Mouse (Mus musculus) liver, postnatal 0 days (tissue): ENCODE results near the gene Cd63. TPM values are rescaled to one million over a fixed set of nuclear protein-coding genes. Genes with fewer than 3 reads are reported as not detected.

ENCODE experiments used
- ATAC-seq: fragments of 200-750 bp; cut with Nextera tagmentation; 2 replicates; pipeline ENCODE4 v1.8.0; 2017; ENCODE audit warnings: mild to moderate bottlenecking, moderate library complexity
- DNase-seq: peaks from one replicate; pipeline ENCODE4 v3.0.0-alpha.2; 2016
- H3K27ac ChIP-seq: fragments of 300-500 bp; sonication (generic); 2 replicates; pipeline ENCODE4 v1.5.1; 2014; ENCODE audit warnings: antibody characterized with exemption, moderate library complexity, mild to moderate bottlenecking, low read depth
- H3K27me3 ChIP-seq: fragments of 300-500 bp; sonication (generic); 2 replicates; pipeline ENCODE4 v1.6.1; 2014; ENCODE audit warnings: low read length, control low read depth, mixed read lengths; ENCODE audit not compliant: insufficient read depth
- H3K36me3 ChIP-seq: fragments of 300-500 bp; sonication (generic); replicated peaks from 2 replicates; pipeline ENCODE4 v1.6.1; 2014; ENCODE audit warnings: mild to moderate bottlenecking, control low read depth, low read length, moderate library complexity, mixed read lengths; ENCODE audit not compliant: insufficient read depth
- H3K4me1 ChIP-seq: fragments of 300-500 bp; sonication (generic); 2 replicates; pipeline ENCODE4 v1.6.1; 2014; ENCODE audit warnings: antibody characterized with exemption, mild to moderate bottlenecking, control low read depth; ENCODE audit not compliant: insufficient read depth
- H3K4me2 ChIP-seq: fragments of 300-500 bp; sonication (generic); 2 replicates; pipeline ENCODE4 v1.6.1; 2014; ENCODE audit warnings: low read depth, mild to moderate bottlenecking, low read length, moderate library complexity, mixed read lengths
- H3K4me3 ChIP-seq: fragments of 300-500 bp; sonication (generic); 2 replicates; pipeline ENCODE4 v1.5.1; 2014; ENCODE audit warnings: low read depth, low read length
- H3K9ac ChIP-seq: fragments of 300-500 bp; sonication (generic); replicated peaks from 2 replicates; pipeline ENCODE4 v1.6.1; 2014; ENCODE audit warnings: mild to moderate bottlenecking, moderate library complexity
- H3K9me3 ChIP-seq: fragments of 300-500 bp; sonication (generic); 2 replicates; pipeline ENCODE4 v1.6.1; 2016; ENCODE audit warnings: mild to moderate bottlenecking, control low read depth, low read length, mixed read lengths
- CTCF ChIP-seq: sonication (generic); IDR thresholded peaks from 2 replicates; pipeline ENCODE4 v1.5.1; 2016; ENCODE audit warnings: antibody characterized with exemption, low read depth
- EP300 ChIP-seq: IDR thresholded peaks from 2 replicates; pipeline ENCODE4 v1.6.1; 2016; ENCODE audit warnings: antibody characterized with exemption, low read depth, mild to moderate bottlenecking
- WGBS: fragments of 180-500 bp; shearing (Covaris S2); extraction: QIAGEN DNeasy Blood & Tissue Kit; methylation state at CpG from one replicate; pipeline ENCODE4 v1.1.7; 2014; ENCODE audit not compliant: insufficient replicate concordance; 5-methylcytosine and 5-hydroxymethylcytosine counted together
- polyA plus RNA-seq: library from polyadenylated mRNA; unstranded; fragments of >200 nt; fragmentation: Nextera tagmentation; extraction: Ambion mirVana; gene quantifications from 2 replicates; pipeline ENCODE4 v1.2.1, GENCODE M21; 2015

Gene Cd63
- polyA plus RNA-seq, 1 experiment from 2014 or later: 296 TPM

DNA sequence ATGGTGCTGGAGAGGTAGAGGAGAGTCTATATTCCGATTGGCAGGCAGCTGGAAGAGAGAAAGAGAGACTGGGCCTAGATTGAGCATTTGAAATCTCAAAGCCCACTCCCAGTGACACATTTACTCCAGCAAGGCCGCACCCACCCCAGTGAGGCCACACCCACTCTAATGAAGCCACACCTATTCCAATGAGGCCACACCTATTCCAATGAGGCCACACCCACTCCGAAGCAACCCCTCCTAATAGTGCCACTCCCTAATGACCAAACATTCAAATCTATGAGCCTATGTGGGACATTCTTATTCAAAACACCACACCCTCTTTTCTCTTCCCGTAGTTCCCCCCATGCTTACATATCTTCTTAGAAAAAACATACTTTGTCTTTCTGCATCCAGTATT, 46.7 kb downstream of the Cd63 start:
- Histone ChIP-seq H3K36me3 (no peaks in the 10 kb centered on the region), H3K9ac (no peak overlapping the region), H3K27ac (no peak overlapping the region), H3K4me1 (no peaks in the 10 kb centered on the region), H3K4me2 (no peak overlapping the region), H3K9me3 (no peaks in the 10 kb centered on the region), H3K27me3 (no peaks in the 10 kb centered on the region), H3K4me3 (no peak overlapping the region)
- ATAC-seq (no peak), DNase-seq (no peak)
- TF ChIP-seq CTCF: no peak
- no peak for TF ChIP-seq EP300
- 82% methylated on average over 4 of the region's 4 CpGs for WGBS

- Histone ChIP-seq H3K4me1 (no peaks in the 10 kb centered on the region), H3K27me3 (no peaks in the 10 kb centered on the region), H3K9me3 (no peaks in the 10 kb centered on the region), H3K36me3 (no peaks in the 10 kb centered on the region), H3K4me3 (no peak overlapping the region), H3K9ac (no peak overlapping the region), H3K27ac (no peak overlapping the region), H3K4me2 (no peak overlapping the region)
- TF ChIP-seq CTCF: no peak
- no peak for TF ChIP-seq EP300
- 52% methylated on average over 15 of the region's 16 CpGs for WGBS
- no peak for ATAC-seq
- no peak for DNase-seq
These were observed 49.6 kb downstream of the Cd63 start for GRCm38 (mm10) chr10:128950208-128950887.

DNA sequence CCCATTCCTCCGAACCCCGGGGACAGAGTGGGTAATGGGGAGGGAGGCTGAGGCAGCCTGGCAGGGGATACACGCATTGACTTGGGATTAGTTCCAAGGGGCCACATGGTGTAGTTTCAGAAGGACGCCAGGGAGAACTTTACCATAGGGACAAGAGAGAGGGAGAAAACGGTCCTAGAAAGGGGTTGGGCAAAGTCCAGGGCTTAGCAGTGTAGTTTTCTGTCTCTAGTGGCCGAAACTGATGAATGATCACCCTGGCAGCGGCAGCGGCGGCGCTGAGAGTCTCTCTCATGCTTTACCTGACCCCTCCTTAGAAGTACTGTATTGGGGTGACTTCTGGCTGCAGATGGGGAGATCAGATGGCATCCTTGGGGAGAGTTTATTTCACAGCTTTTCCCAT, 57.6 kb downstream of the Cd63 start:
- H3K9me3 ChIP-seq: no peaks in the 10 kb centered on the region
- no peak overlapping the region for H3K27ac ChIP-seq
- TF ChIP-seq EP300: no peak
- no peak for TF ChIP-seq CTCF
- no peak overlapping the region for H3K9ac ChIP-seq
- DNase-seq (no peak), ATAC-seq (no peak)
- no peak overlapping the region for H3K4me3 ChIP-seq
- H3K4me2 ChIP-seq: no peak overlapping the region
- H3K36me3 ChIP-seq: no peaks in the 10 kb centered on the region
- WGBS: 67% methylated on average over 10 of the region's 10 CpGs
- peaks cover 10% of the 10 kb centered on the region for H3K27me3 ChIP-seq
- H3K4me1 ChIP-seq: peaks cover 6% of the 10 kb centered on the region

DNA sequence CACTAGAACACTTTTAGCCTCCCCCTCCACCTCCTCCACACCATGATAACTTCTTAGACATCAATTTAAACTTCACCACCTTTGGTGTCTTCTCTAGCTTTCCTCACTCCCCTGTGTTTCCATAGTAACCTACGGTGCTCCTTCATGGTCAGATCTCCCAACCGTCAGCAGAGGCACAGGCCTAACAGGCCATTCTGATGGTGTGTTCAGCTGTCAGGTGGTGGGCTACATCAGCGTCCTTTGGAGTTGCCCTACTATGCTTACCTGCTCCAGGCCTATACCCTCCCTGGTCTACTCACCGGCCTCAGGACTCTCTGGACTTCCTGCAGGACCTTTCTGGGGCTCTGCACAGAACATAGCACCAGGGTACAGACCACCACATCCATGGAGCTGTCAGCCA, 59.4 kb downstream of the Cd63 start:
- no peak overlapping the region for H3K9ac ChIP-seq
- peaks cover 10% of the 10 kb centered on the region for H3K27me3 ChIP-seq
- no peak for DNase-seq
- H3K4me3 ChIP-seq: no peak overlapping the region
- H3K4me2 ChIP-seq: no peak overlapping the region
- H3K27ac ChIP-seq: no peak overlapping the region
- no peaks in the 10 kb centered on the region for H3K36me3 ChIP-seq
- 79% methylated on average over 4 of the region's 4 CpGs for WGBS
- TF ChIP-seq CTCF (no peak), EP300 (no peak)
- H3K4me1 ChIP-seq: peaks cover 6% of the 10 kb centered on the region
- no peaks in the 10 kb centered on the region for H3K9me3 ChIP-seq
- ATAC-seq: no peak

DNA sequence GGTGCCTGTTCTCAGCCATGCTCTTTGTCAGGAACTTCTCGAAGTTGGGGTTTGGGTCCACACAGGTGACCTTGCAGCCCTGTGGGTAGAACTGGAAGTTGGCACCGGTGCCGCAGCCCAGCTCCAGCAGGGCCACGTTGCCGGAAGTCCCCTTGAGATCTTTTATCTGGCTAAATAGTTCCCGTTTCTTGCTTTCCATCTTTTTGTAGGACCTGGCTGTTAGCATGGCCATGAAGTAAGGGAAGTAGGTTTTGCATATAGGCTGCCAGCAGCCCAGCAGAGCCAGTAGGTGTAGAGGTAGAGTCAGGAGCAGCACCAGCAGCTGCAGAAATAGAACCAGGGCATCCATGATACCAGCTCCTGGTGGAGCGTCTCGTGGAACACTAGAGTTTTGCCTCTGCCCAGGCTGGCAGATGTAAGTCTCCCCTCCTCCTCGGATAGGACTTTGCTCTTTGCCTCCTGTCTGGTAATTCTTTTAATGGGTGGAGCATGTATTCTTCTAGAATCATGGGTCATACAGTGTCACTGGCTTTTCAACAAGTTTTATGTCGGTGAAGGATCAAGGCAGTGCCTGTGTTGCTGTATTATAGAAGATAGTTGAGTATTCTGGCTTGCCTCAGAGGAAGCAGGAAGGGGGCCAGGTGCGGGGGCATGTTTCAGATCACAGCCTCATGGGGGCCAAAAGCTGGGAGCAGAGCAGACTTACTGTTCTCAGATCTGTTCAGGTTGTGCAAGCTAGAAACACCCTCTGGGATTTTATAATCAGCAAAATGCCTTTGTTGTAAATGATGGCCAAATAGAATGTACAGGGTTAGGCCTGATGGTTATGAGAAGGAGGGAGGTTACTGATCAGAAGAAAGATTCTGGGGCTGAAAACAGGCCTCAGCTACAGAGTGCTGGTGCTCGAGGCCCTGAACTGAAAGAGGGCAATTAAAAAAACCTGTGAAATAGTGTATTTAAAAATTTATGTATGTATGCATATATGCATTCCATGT, 60.1 kb downstream of the Cd63 start, which contains the start of gene Mettl7b:
Gene Mettl7b, minus strand, starts transcription at position 399 of the 995 bp plus-strand sequence.
- H3K4me2 ChIP-seq: 0 out of 2 replicates have a peak within 1 kb of the TSS, but pooled peaks have one; percentile 6
- peaks cover 10% of the 10 kb centered on the region for H3K27me3 ChIP-seq
- WGBS: 57% methylated on average over 12 of the region's 12 CpGs
- H3K36me3 ChIP-seq: no peaks in the 10 kb centered on the region
- H3K4me1 ChIP-seq: peaks cover 11% of the 10 kb centered on the region
- no peaks in the 10 kb centered on the region for H3K9me3 ChIP-seq
- H3K9ac ChIP-seq: no peak within 1 kb of the TSS
- ATAC-seq (no peak), DNase-seq (no peak)
- TF ChIP-seq EP300 (no peak), CTCF (no peak)
- H3K27ac ChIP-seq: no peak within 1 kb of the TSS
- no peak within 1 kb of the TSS for H3K4me3 ChIP-seq

Other genes starting within 250 kb of the Cd63 start
- gene Suox, start 226.9 kb upstream of the Cd63 start, polyA plus RNA-seq: 27.7 and 27.9 TPM in 2 replicates
- gene Rab5b, start 204.7 kb upstream of the Cd63 start, polyA plus RNA-seq: 23.0 and 26.2 TPM in 2 replicates
- 0.46 and 0.69 TPM in 2 replicates for gene Pmel, start 196.8 kb upstream of the Cd63 start, polyA plus RNA-seq
- 29.8 and 34.7 TPM in 2 replicates for gene Cdk2, start 196.0 kb upstream of the Cd63 start, polyA plus RNA-seq
- gene Dgka, start 156.1 kb upstream of the Cd63 start, polyA plus RNA-seq: 2.5 and 2.9 TPM in 2 replicates
- 14.9 and 17.8 TPM in 2 replicates for gene Pym1, start 153.1 kb upstream of the Cd63 start, polyA plus RNA-seq
- 11.3 and 13.5 TPM in 2 replicates for gene Mmp19, start 110.1 kb upstream of the Cd63 start, polyA plus RNA-seq
- 12.9 and 15.0 TPM in 2 replicates for gene Dnajc14, start 96.9 kb upstream of the Cd63 start, polyA plus RNA-seq
- gene Tmem198b, start 96.6 kb upstream of the Cd63 start, polyA plus RNA-seq: 2.3 and 2.5 TPM in 2 replicates
- gene Sarnp, start 83.7 kb upstream of the Cd63 start, polyA plus RNA-seq: 72.0 and 75.4 TPM in 2 replicates
- 75.8 and 80.6 TPM in 2 replicates for gene Ormdl2, start 79.3 kb upstream of the Cd63 start, polyA plus RNA-seq
- gene Gdf11, start 9.3 kb upstream of the Cd63 start, polyA plus RNA-seq: 0.17 and 0.23 TPM in 2 replicates
- gene Rdh5, start 21.9 kb downstream of the Cd63 start, polyA plus RNA-seq: 54.5 and 63.1 TPM in 2 replicates
- 128 and 130 TPM in 2 replicates for gene Bloc1s1, start 23.0 kb downstream of the Cd63 start, polyA plus RNA-seq
- gene Itga7, start 32.8 kb downstream of the Cd63 start, polyA plus RNA-seq: 0.66 and 0.70 TPM in 2 replicates
- 29.9 and 33.3 TPM in 2 replicates for gene Mettl7b, start 60.0 kb downstream of the Cd63 start, polyA plus RNA-seq
- gene Olfr9, start 88.4 kb downstream of the Cd63 start, polyA plus RNA-seq: not detected in 2 replicates
- gene Olfr763, start 109.8 kb downstream of the Cd63 start, polyA plus RNA-seq: not detected in 2 replicates
- gene Olfr764-ps1, start 138.9 kb downstream of the Cd63 start, polyA plus RNA-seq: not detected in 2 replicates
- not detected in 2 replicates for gene Olfr765, start 149.0 kb downstream of the Cd63 start, polyA plus RNA-seq
- not detected in 2 replicates for gene Olfr766-ps1, start 168.0 kb downstream of the Cd63 start, polyA plus RNA-seq
- not detected in 2 replicates for gene Olfr767, start 181.9 kb downstream of the Cd63 start, polyA plus RNA-seq
- not detected in 2 replicates for gene Olfr768, start 198.4 kb downstream of the Cd63 start, polyA plus RNA-seq
- not detected in 2 replicates for gene Olfr769, start 216.9 kb downstream of the Cd63 start, polyA plus RNA-seq
- gene Olfr770, start 238.0 kb downstream of the Cd63 start, polyA plus RNA-seq: not detected in 2 replicates